Mouse (Mus musculus): ENCODE data around the gene Marcksl1.

The Marcksl1 gene

DNA sequence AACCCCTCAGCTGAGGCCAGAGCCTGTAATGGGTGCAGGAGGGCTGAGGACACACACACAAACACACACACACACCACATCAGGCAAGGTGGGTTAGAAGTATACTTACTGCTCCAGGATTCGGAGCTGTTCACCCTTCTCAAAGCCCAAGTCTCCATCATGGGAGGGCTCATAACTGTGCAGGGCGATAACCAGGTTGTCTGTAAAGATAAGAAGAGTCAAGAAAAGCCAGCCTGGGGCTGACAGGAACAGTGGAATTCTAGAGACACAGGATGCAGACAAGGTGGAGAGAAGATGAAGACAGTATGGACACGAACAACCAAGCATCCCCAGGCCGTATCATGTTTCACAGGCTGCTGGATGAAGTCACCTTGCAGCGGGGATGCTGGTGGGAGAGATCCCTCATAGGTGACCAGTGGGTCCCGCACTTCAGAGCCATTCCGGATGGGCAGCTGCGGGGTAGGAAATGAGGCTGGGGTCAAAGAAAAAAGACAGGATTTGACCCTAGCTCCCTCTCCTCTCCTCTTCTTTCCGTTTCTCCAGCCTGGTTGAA lies 44.0 kb downstream of the Marcksl1 start:
- DNase-seq (ENCODE audit: low spot score): no peak

DNA sequence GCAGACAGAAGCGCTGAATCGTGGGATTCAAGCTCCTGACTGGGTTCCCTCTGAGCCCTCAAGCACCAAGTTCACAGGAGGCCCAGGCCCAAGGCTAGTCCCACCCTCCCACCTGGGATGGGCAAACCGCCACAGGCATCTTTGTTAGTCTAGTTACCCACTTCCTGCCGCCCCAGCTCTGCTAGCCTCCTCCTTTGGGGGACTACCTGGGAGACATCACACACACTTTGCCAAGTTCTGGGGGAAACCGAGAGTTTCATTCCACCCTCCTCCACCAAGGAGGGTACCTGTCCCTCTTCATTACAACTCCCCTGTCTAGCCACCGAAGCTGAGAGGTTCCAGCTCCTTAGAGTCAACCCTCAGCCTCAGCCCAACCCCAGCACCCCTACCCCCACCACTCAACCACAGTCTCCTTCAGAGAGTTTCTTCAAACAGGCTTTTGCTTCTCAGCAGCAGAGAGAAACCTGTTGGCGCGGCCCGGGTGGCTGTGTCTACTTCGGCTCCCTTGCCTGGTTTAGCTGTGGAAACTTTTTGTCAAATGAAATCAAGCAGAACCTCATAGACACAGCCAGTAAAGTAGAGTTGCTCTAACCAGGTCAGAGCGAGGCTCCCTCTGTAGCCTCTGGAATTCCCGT lies 45.1 kb downstream of the Marcksl1 start:
- DNase-seq (ENCODE audit: low spot score): peak; percentile 52

DNA sequence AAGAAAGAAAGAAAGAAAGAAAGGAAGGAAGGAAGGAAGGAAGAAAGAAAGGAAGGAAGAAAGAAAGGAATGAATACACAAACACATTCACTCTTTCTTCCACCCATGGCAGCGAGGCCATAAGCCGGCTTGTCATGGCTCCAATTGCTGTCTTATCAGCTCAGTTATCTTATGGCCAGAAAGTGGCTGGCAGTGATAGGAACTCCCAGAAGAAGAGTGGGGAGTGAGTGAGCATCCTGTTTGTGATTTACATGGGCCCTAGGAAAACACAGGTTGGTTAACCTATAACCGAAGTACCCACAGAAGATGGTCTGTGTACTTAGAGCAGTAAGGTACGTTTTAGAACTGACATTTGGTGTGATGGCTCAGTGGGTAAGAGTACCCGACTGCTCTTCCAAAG lies 47.8 kb downstream of the Marcksl1 start:
- no peak for DNase-seq (ENCODE audit: low spot score)

DNA sequence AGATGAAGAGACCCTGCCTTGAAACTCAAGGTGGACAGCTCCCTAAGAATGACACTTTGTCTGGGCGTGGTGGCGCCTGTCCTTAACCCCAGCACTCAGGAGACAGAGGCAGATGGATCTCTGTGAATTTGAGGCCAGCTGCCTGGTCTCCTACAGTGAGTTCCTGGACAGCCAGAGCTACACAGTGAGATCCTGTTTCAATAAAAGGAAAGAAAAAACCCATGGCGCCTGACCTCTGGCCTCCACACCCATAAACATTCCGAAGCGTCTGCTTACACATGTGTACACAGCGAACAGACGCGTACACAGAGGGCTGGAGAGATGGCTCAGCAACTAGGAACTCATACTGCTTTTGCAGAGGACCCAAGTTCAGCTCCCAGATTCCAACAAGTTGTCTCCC lies 50.3 kb downstream of the Marcksl1 start:
- DNase-seq (ENCODE audit: low spot score): no peak

DNA sequence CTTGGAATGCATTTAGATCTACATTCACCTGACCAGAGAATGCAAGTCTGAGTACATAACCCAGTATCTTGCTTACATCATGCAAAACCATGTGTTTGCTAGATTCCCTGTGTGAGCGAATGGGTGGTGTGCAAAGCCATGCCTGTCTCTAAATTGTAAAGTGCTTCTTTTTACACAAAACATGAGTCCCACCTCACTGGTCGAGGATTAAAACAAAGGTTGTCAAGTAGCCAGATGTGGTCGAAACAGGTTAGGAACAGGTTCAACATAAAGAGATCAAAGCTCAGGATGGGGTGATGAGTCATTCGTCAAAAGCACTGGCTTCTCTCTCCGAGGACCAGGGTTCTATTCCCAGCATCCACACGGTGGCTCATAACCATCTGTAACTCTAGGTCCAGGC lies 51.8 kb downstream of the Marcksl1 start:
- DNase-seq (ENCODE audit: low spot score): no peak

All from testis, postnatal 10 days (tissue).